Mouse (Mus musculus) large intestine, adult 2 months (tissue): ENCODE data around the gene Zbtb12. TPM values are rescaled to one million over a fixed set of nuclear protein-coding genes. Genes with fewer than 3 reads are reported as not detected.
"Not testable (repeated sequence)": the region's sequence is repeated elsewhere in the genome, so short reads cannot be mapped to it uniquely, and the experiment has no call there.

Source experiments
- DNase-seq: peaks from one replicate; pipeline ENCODE4 v3.0.0-alpha.2; 2012; ENCODE audit warnings: low read depth, low spot score
- WGBS: fragments of 180-500 bp; shearing (Covaris S2); methylation state at CpG from one replicate; pipeline ENCODE4 v1.1.7; 2018; 5-methylcytosine and 5-hydroxymethylcytosine counted together
- polyA plus RNA-seq: library from polyadenylated mRNA; depleted of rRNA; stranded (reverse); fragments of >200 nt; gene quantifications from 2 replicates; pipeline ENCODE4 v1.2.3, GENCODE M21; 2012

Gene Zbtb12
- polyA plus RNA-seq, 1 experiment = 4.7 TPM

GRCm38 (mm10) chr17:34899053-34899889 is 20.0 kb downstream of the Zbtb12 start:
- DNase-seq = no peak
- under 1% methylated on average over 43 of the region's 45 CpGs for WGBS

GRCm38 (mm10) chr17:34899890-34900243 is 20.6 kb downstream of the Zbtb12 start:
- DNase-seq = no peak
- WGBS = 0% methylated on average over 5 of the region's 5 CpGs

DNA sequence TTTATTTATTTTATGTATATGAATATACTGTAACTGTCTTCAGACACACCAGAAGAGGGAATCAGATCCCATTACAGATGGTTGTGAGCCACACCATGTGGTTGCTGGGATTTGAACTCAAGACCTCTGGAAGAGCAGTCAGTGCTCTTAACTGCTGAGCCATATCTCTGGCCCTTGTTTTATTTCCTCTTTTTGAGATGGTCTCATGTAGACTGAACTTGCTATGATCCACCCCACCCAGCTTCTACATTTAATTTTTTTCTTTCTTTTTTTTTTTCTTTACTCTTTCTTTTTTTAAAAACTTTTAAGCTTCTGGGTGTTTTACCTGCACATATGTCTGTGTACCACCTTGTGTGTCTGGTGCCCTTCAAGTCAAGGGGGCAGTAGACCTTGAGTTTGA is 21.5 kb downstream of the Zbtb12 start:
- DNase-seq = not testable (repeated sequence)

GRCm38 (mm10) chr17:34901948-34902347 is 22.7 kb downstream of the Zbtb12 start:
- WGBS = 71% methylated on average over 9 of the region's 10 CpGs

GRCm38 (mm10) chr17:34902895-34903294 is 23.6 kb downstream of the Zbtb12 start:
- DNase-seq = no peak
- 88% methylated on average over 9 of the region's 9 CpGs for WGBS

More at GRCm38 (mm10) chr17:34901948-34902347, 22.7 kb downstream of the Zbtb12 start:
- DNase-seq = not testable (repeated sequence)

GRCm38 (mm10) chr17:34910982-34911381 is 31.7 kb downstream of the Zbtb12 start:
- DNase-seq = no peak
- 47% methylated on average over 10 of the region's 10 CpGs for WGBS

DNA sequence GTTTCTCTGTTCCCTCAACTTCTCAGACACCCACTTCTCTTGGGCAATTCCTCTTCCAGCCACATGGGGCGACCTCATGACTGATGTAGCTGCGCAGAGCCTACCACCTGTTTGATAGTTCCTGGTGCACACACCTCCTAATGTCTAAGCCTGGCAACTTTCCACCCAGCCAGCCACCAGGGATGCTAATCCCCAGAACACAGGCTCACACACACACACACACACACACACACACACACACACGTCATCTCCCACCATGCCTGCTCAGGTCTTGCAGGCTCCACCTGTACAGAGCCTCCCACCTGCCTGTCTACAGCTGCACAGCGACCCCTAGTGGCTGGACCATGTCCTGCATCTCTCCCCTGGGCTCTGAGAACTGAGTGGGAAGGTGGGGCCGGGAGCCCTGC is 32.7 kb downstream of the Zbtb12 start:
- 23% methylated on average over 5 of the region's 5 CpGs for WGBS
- DNase-seq = no peak

- DNase-seq = no peak
- WGBS = 19% methylated on average over 18 of the region's 18 CpGs
Observed at GRCm38 (mm10) chr17:34913930-34914665, 34.8 kb downstream of the Zbtb12 start, which contains the start of gene Slc44a4. TSS of gene Slc44a4 (plus strand) at chr17:34914466.

GRCm38 (mm10) chr17:34915410-34915831 is 36.1 kb downstream of the Zbtb12 start:
- WGBS = 14% methylated on average over 11 of the region's 11 CpGs
- DNase-seq = no peak

DNA sequence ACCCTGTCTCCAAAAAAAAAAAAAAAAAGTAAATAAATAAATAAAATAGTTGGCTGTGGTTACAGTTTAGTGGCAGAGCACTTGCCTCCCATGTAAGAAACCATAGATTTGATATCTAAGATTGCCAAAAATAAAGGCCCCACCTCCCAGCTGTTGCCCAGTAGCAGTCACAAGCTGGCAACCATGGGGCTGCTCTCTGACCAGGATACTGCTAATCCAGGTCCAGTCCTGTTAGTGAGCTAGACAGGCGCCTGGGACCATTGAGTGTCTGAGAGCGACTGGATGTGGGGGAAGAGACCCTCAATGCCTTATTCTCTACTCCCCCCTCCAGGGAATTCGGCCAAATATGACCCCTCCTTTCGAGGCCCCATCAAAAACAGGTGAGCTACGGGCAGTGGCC is 37.0 kb downstream of the Zbtb12 start:
- 81% methylated on average over 5 of the region's 5 CpGs for WGBS

DNA sequence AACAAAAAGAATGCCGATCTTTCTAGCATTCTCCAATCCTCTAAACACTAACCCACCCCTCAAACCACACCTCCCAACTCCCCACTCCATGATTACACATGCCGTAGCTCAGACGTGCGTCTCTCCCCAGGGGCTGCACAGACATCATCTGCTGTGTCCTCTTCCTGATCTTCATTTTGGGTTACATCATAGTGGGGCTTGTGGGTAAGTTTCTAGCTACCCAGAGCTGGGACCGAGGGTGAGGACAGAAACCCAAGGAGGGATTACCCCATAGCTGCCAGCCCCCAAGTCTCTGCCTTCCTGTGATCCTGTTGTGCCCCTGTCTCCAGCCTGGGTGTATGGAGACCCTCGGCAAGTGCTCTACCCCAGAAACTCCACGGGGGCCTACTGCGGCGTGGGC is 37.9 kb downstream of the Zbtb12 start:
- DNase-seq = no peak
- 74% methylated on average over 9 of the region's 9 CpGs for WGBS

More for the DNA sequence above, 37.0 kb downstream of the Zbtb12 start:
- DNase-seq = no peak

- WGBS = 56% methylated on average over 6 of the region's 6 CpGs
- DNase-seq = no peak
Observed at GRCm38 (mm10) chr17:34922939-34923338, 43.7 kb downstream of the Zbtb12 start.

GRCm38 (mm10) chr17:34924258-34924657 is 45.0 kb downstream of the Zbtb12 start:
- 76% methylated on average over 5 of the region's 5 CpGs for WGBS
- no peak for DNase-seq

GRCm38 (mm10) chr17:34927306-34928019 is 48.2 kb downstream of the Zbtb12 start:
- 89% methylated on average over 18 of the region's 18 CpGs for WGBS
- no peak for DNase-seq

- 77% methylated on average over 4 of the region's 4 CpGs for WGBS
Observed at GRCm38 (mm10) chr17:34928841-34929240, 49.6 kb downstream of the Zbtb12 start.

DNA sequence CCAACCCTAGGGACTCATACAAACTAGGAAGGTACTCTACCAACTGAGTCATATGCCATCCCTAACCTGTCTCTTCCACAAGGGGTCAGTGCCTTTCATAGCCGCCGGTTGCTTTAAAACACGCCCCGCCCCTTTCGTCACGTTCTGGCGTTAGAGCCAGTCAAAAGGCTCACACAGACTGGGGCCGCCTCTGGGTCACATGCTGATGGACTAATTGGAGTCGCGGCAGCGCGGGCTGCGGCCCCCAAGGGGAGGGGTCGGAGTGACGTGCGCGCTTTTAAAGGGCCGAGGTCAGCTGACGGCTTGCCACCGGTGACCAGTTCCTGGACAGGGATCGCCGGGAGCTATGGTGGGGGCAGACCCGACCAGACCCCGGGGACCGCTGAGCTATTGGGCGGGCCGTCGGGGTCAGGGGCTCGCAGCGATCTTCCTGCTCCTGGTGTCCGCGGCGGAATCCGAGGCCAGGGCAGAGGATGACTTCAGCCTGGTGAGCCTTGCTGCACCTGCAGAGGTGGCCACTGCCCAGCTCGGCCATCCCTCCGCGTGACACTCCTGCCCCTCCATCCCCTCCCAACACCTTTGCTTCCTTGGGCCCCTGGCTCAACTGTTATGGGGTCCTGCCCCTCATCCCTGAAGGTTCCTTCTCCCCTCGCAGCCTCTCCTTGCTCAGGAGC is 51.9 kb downstream of the Zbtb12 start, which contains the start of gene Neu1:
Gene Neu1, plus strand, starts transcription at position 193 of the 674 bp plus-strand sequence.
- DNase-seq = peak; percentile 95
- under 1% methylated on average over 38 of the region's 38 CpGs for WGBS

More at GRCm38 (mm10) chr17:34928841-34929240, 49.6 kb downstream of the Zbtb12 start:
- DNase-seq = no peak

DNA sequence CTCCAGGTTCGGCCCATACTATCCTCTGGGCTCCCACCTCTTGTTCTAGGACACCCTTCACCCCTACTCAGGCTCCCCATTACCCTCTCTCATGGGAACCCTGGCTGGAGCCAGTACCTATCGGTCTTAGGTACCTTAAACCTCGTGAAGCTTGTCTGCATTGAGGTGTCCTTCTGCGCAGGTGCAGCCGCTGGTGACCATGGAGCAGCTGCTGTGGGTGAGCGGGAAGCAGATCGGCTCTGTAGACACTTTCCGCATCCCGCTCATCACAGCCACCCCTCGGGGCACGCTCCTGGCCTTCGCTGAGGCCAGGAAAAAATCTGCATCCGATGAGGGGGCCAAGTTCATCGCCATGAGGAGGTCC is 52.4 kb downstream of the Zbtb12 start:
- WGBS = 4% methylated on average over 14 of the region's 14 CpGs
- no peak for DNase-seq

GRCm38 (mm10) chr17:34932287-34932686 is 53.0 kb downstream of the Zbtb12 start:
- DNase-seq = no peak
- WGBS = 43% methylated on average over 8 of the region's 8 CpGs

- no peak for DNase-seq
- WGBS = 75% methylated on average over 24 of the region's 24 CpGs
Observed at GRCm38 (mm10) chr17:34934031-34934430, 54.7 kb downstream of the Zbtb12 start.
